Mouse (Mus musculus): ENCODE data around the gene Usp4. TPM values are rescaled to one million over a fixed set of nuclear protein-coding genes. Genes with fewer than 3 reads are reported as not detected.
A peak's percentile ranks its signal among the peaks of the same experiment; 100 is the strongest.

The Usp4 gene
- total and polyA plus RNA-seq, 3 experiments, result 85.4 to 128 TPM; not detected in 1

DNA sequence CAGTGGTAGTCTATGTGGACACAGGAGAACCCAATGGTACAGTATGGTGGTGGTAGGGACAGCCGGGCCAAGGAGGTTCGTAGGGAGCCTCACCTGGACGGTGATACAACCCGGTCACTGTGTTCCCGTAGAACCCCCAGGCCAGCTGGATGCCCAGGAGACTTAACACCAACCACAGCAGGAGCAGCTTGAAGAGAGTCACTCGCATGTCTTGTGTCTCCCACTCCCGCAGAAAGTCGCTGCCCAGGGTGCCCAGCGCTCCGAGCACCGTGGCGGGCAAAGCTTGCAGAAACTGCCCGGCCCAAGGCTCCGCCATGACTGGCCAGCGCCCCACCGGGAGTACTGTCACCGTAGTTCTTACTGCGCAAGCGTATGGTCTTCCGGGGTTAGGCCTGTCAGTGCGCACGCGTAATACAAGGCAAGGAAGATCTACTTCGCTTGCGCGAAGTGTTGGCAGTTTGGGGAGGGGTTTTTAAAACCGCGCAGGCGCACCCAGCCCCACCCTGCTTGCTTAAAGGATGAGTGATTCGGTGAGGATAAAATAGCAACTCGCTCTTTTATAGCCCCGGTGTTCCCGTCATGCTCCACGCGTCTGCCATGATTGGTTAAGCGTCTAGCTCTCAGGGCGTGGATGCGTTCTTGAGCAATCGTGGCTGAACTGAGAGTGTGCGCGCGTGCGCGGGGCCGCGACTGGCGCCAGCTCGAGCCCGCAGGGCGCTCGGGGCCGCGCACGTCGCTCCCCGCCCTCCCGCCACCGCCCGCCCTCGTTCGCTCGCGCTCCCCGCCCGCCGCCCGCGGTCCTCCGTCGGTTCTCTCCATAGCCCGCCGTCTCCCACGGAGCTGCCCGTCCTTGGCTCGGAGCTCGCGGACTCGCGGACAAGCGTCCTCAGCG, 41.8 kb upstream of the Usp4 start, which contains the start of the genes Rhoa and Tcta:
Gene Rhoa, plus strand, starts transcription at position 501 of the 892 bp plus-strand sequence.
Gene Tcta, minus strand, starts transcription at position 532 of the 892 bp plus-strand sequence.
- H3K4me3 ChIP-seq (ENCODE audit: control insufficient read depth in 1 of 2, insufficient read depth in 1 of 2, low read depth in 2 of 2, low read length in 2 of 2), result peak within 1 kb of the TSS; percentile 87 to 98
- peaks cover 4 to 20% of the 10 kb centered on the region in 2 experiments; a peak in 3 of 4 replicates for H3K4me1 ChIP-seq (ENCODE audit: control insufficient read depth in 1 of 2, insufficient read depth in 2 of 2, low read length in 2 of 2)
- TF ChIP-seq GATA1 (IDR thresholded peaks at IDR 0.05; ENCODE audit: low read depth, low read length) (no peak), UBTF (IDR thresholded peaks at IDR 0.05; ENCODE audit: borderline replicate concordance, insufficient read depth, low read depth, low read length) (no peak), MYC (IDR thresholded peaks at IDR 0.05; ENCODE audit: low read depth, low read length) (peak; percentile 73), MYB (IDR thresholded peaks at IDR 0.05; ENCODE audit: low read depth, low read length) (peak; percentile 57), MXI1 (IDR thresholded peaks at IDR 0.05; ENCODE audit: low read depth, low read length) (no peak; the same call in 1 of the 2 replicates), KAT2A (conservative IDR thresholded peaks at IDR 0.05; ENCODE audit: low read depth, low read length) (no peak; the same call in 1 of the 2 replicates), MAZ (IDR thresholded peaks at IDR 0.05; ENCODE audit: low read depth, low read length) (no peak), POLR2A (IDR thresholded peaks at IDR 0.05; ENCODE audit: control insufficient read depth in 1 of 2, insufficient read depth in 1 of 2, low read depth in 1 of 2, low read length in 2 of 2, poor library complexity in 1 of 2) (peak; percentile 88 to 100), NELFE (IDR thresholded peaks at IDR 0.05; ENCODE audit: low read depth, low read length) (peak; percentile 100), CHD1 (IDR thresholded peaks at IDR 0.05; ENCODE audit: low read depth, low read length) (no peak), ZMIZ1 (IDR thresholded peaks at IDR 0.05; ENCODE audit: low read depth, low read length) (peak; percentile 99), ZC3H11A (IDR thresholded peaks at IDR 0.05; ENCODE audit: low read depth, low read length) (no peak), MEF2A (IDR thresholded peaks at IDR 0.05; ENCODE audit: extremely low read depth, insufficient replicate concordance, low read depth, low read length, poor library complexity, severe bottlenecking) (peak; percentile 85), E2F4 (IDR thresholded peaks at IDR 0.05; ENCODE audit: borderline replicate concordance, low read depth, low read length) (no peak), CTCF (IDR thresholded peaks at IDR 0.05 in 2 of 3, conservative IDR thresholded peaks at IDR 0.05 in 1 of 3; ENCODE audit: control insufficient read depth in 1 of 3, insufficient read depth in 1 of 3, low read depth in 2 of 3, low read length in 3 of 3, poor library complexity in 1 of 3, severe bottlenecking in 1 of 3) (no peak), USF1 (IDR thresholded peaks at IDR 0.05; ENCODE audit: low read depth, low read length) (peak; percentile 34), ELF1 (IDR thresholded peaks at IDR 0.05; ENCODE audit: low read depth, low read length) (peak; percentile 95), CHD2 (IDR thresholded peaks at IDR 0.05; ENCODE audit: low read length) (no peak), RCOR1 (IDR thresholded peaks at IDR 0.05; ENCODE audit: low read depth, low read length) (no peak), GABPA (IDR thresholded peaks at IDR 0.05; ENCODE audit: low read depth, low read length) (no peak), EP300 (IDR thresholded peaks at IDR 0.05; ENCODE audit: low read depth in 1 of 2, low read length in 2 of 2) (no peak), MAFK (IDR thresholded peaks at IDR 0.05; ENCODE audit: borderline replicate concordance, low read depth, low read length) (no peak), ZKSCAN1 (IDR thresholded peaks at IDR 0.05; ENCODE audit: low read depth, low read length) (no peak), POLR2AphosphoS5 (IDR thresholded peaks at IDR 0.05; ENCODE audit: borderline replicate concordance, low read depth, low read length) (no peak), POLR2AphosphoS2 (IDR thresholded peaks at IDR 0.05; ENCODE audit: low read length) (peak; percentile 96), TCF12 (IDR thresholded peaks at IDR 0.05; ENCODE audit: low read depth, low read length) (peak; percentile 49; the same call in 1 of the 2 replicates), NRF1 (IDR thresholded peaks at IDR 0.05; ENCODE audit: insufficient read depth, low read depth, low read length, poor library complexity, severe bottlenecking) (peak; percentile 87), SIN3A (IDR thresholded peaks at IDR 0.05; ENCODE audit: low read length) (peak; percentile 64; the same call in 1 of the 2 replicates), JUND (IDR thresholded peaks at IDR 0.05; ENCODE audit: low read depth, low read length) (no peak), TBP (IDR thresholded peaks at IDR 0.05; ENCODE audit: low read depth, low read length) (peak; percentile 99), RAD21 (IDR thresholded peaks at IDR 0.05; ENCODE audit: low read depth, low read length) (no peak), ETS1 (IDR thresholded peaks at IDR 0.05; ENCODE audit: low read depth, low read length) (no peak), ZNF384 (IDR thresholded peaks at IDR 0.05; ENCODE audit: low read depth, low read length) (no peak), HCFC1 (IDR thresholded peaks at IDR 0.05; ENCODE audit: low read depth, low read length) (peak; percentile 82), SMC3 (IDR thresholded peaks at IDR 0.05; ENCODE audit: low read depth, low read length) (no peak)
- H3K27ac ChIP-seq (ENCODE audit: control insufficient read depth, low read depth, low read length), result peak within 1 kb of the TSS; percentile 99
- peaks cover 2 to 36% of the 10 kb centered on the region in 2 experiments; a peak in 3 of 4 replicates for H3K36me3 ChIP-seq (ENCODE audit: control insufficient read depth in 1 of 2, insufficient read depth in 2 of 2, low read length in 2 of 2)
- H3K27me3 ChIP-seq (ENCODE audit: control insufficient read depth in 1 of 2, insufficient read depth in 2 of 2, low read length in 2 of 2), result no peaks in the 10 kb centered on the region
- peak within 1 kb of the TSS; percentile 99 for H3K9ac ChIP-seq (ENCODE audit: control insufficient read depth, low read depth, low read length, poor library complexity, severe bottlenecking)
- DNase-seq (ENCODE audit: low read depth, low spot score), result peak; percentile 99
- no peaks in the 10 kb centered on the region for H3K9me3 ChIP-seq (replicated peaks; ENCODE audit: insufficient read depth, low read length)
- peaks cover 47% of the 10 kb centered on the region for H3K79me2 ChIP-seq (ENCODE audit: control insufficient read depth, insufficient read depth, low read length, poor library complexity)
